Mouse (Mus musculus) thymus, adult 2 months (tissue): ENCODE data around the gene Hpd. TPM values are rescaled to one million over a fixed set of nuclear protein-coding genes. Genes with fewer than 3 reads are reported as not detected.

ENCODE experiments used
- DNase-seq: peaks from one replicate; pipeline ENCODE4 v3.0.0; 2021
- H3K27ac ChIP-seq: fragments of 200-500 bp; 2 replicates; pipeline ENCODE4 v1.5.1; 2012; ENCODE audit warnings: low read length, control low read depth; ENCODE audit not compliant: control insufficient read depth, insufficient read depth
- H3K27me3 ChIP-seq: fragments of 200-500 bp; 2 replicates; pipeline ENCODE4 v1.6.1; 2012; ENCODE audit warnings: mild to moderate bottlenecking, low read length, moderate library complexity, mixed read lengths; ENCODE audit not compliant: control insufficient read depth, insufficient read depth
- H3K36me3 ChIP-seq: fragments of 200-500 bp; 2 replicates; pipeline ENCODE4 v1.6.1; 2012; ENCODE audit warnings: mild to moderate bottlenecking, low read length, moderate library complexity; ENCODE audit not compliant: control insufficient read depth, insufficient read depth
- H3K4me1 ChIP-seq: fragments of 200-500 bp; replicated peaks from 2 replicates; pipeline ENCODE4 v1.6.1; 2012; ENCODE audit warnings: low read length; ENCODE audit not compliant: control insufficient read depth, insufficient read depth
- H3K4me3 ChIP-seq: fragments of 200-500 bp; 2 replicates; pipeline ENCODE4 v1.5.1; 2012; ENCODE audit warnings: mild to moderate bottlenecking, low read length, control low read depth, moderate library complexity; ENCODE audit not compliant: control insufficient read depth, insufficient read depth
- CTCF ChIP-seq: fragments of 200-500 bp; IDR thresholded peaks from 2 replicates; pipeline ENCODE4 v1.5.1; 2012; ENCODE audit warnings: mild to moderate bottlenecking, control low read depth, low read length, moderate library complexity, borderline replicate concordance; ENCODE audit not compliant: control insufficient read depth, poor library complexity, insufficient read depth; ENCODE audit errors: extremely low read depth
- POLR2A ChIP-seq: fragments of 200-500 bp; IDR thresholded peaks from 2 replicates; pipeline ENCODE4 v1.6.1; 2012; ENCODE audit warnings: mild to moderate bottlenecking, low read length, control low read depth, moderate library complexity; ENCODE audit not compliant: control insufficient read depth, poor library complexity, insufficient read depth; ENCODE audit errors: extremely low read depth
- WGBS: fragments of 180-500 bp; shearing (Covaris S2); methylation state at CpG from one replicate; pipeline ENCODE4 v1.1.7; 2018; 5-methylcytosine and 5-hydroxymethylcytosine counted together
- polyA plus RNA-seq: library from polyadenylated mRNA; depleted of rRNA; stranded (reverse); fragments of >200 nt; gene quantifications from 2 replicates; pipeline ENCODE4 v1.2.3, GENCODE M21; 2012

Gene Hpd
- polyA plus RNA-seq, 1 experiment = 1.5 TPM

DNA sequence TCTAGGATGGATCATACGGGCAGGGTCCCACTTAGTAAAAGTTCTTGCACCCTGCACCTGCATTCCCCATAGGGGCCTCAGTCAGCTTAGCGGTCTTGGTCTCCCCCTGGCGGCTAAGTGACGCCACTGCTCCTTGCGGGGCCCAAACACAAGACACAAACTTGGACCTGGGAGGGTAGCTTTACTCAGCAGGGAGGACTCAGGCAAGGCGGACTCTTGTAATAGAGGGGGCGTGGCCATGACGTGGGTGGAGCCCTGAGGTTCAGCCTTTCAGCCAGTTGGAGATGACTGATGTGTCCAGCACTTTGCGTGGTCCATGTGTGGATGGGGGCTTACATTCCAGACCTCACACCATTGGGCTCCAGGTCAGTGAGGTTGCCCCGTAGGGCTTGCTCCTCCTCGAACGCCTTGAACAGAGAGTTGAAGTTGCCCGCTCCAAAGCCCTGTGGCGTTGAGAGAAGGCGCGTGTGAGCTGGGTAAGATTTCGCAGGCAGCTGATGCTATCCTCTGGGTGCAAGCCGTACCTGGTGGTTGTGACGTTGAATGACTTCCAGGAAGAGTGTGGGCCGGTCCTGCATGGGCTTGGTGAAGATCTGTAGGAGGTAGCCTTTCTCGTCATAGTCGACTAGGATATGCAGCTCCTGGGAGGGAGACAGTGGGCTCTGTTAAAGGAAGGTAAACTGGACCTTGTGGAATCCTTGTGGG lies 10.7 kb downstream of the Hpd start:
- no peak overlapping the region for H3K4me3 ChIP-seq

GRCm38 (mm10) chr5:123170365-123170764 lies 12.2 kb downstream of the Hpd start:
- no peak for TF ChIP-seq CTCF
- no peak for TF ChIP-seq POLR2A
- H3K4me3 ChIP-seq = no peak overlapping the region
- no peaks in the 10 kb centered on the region for H3K27me3 ChIP-seq
- no peak for DNase-seq
- H3K36me3 ChIP-seq = peaks cover 16% of the 10 kb centered on the region
- no peak overlapping the region for H3K27ac ChIP-seq
- peaks cover 22% of the 10 kb centered on the region for H3K4me1 ChIP-seq
- WGBS = 95% methylated on average over 9 of the region's 9 CpGs

More for the DNA sequence above, 10.7 kb downstream of the Hpd start:
- WGBS = 38% methylated on average over 22 of the region's 22 CpGs
- no peak overlapping the region for H3K27ac ChIP-seq
- H3K36me3 ChIP-seq = peaks cover 2% of the 10 kb centered on the region
- DNase-seq = peak; percentile 91
- H3K4me1 ChIP-seq = peaks cover 20% of the 10 kb centered on the region
- no peaks in the 10 kb centered on the region for H3K27me3 ChIP-seq
- no peak for TF ChIP-seq POLR2A
- TF ChIP-seq CTCF = peak; percentile 98

- no peak for DNase-seq
- Histone ChIP-seq H3K4me3 (no peak within 1 kb of the TSS), H3K36me3 (peaks cover 21% of the 10 kb centered on the region), H3K4me1 (peaks cover 22% of the 10 kb centered on the region), H3K27me3 (no peaks in the 10 kb centered on the region), H3K27ac (no peak within 1 kb of the TSS)
- 77% methylated on average over 5 of the region's 5 CpGs for WGBS
- TF ChIP-seq POLR2A = no peak
- TF ChIP-seq CTCF = no peak
Measured at GRCm38 (mm10) chr5:123169284-123169683, 13.2 kb downstream of the Hpd start, which contains the start of gene Psmd9. Psmd9 (plus strand) TSS chr5:123169413.

DNA sequence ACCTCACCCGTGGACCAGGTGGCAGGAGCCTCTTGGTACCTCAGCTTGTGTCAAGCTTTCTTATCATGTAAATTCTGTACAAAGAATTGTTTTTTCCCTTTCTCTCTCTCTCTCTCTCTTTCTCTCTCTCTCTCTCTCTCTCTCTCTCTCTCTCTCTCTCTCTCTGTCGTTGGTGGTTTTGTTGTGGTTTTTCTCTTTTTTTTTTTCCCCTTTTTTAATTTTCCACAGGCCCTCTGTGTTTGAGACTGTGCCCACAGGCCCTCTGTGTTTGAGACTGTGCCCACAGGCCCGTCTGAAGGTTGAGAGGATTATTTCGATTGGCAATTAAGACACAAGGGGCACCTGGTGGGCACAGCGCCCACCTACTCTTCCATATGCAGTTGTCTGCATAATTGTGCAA lies 14.9 kb downstream of the Hpd start:
- 9% methylated on average over 5 of the region's 5 CpGs for WGBS

DNA sequence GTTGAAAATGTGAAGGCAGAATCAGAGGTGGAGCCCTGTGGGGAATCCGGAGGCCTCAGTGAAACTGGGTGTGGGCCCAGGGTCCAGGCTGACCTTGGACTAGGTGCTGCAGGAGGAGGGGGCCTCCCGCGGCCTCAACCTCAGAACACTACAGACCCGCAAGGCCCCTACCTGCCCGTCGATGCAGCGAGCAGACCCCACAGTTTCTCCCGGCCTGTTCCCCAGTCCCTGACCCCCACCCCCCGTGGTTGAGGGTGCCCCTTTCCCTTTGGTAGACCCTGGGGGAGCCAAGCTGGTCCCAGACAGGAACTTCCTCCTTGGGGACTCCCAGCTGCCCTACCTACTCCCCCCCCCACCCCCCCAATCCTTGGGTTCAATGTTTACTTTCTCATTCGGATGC lies 16.1 kb downstream of the Hpd start:
- DNase-seq = no peak
- WGBS = 90% methylated on average over 10 of the region's 10 CpGs
- peaks cover 50% of the 10 kb centered on the region for H3K36me3 ChIP-seq
- H3K4me1 ChIP-seq = peaks cover 19% of the 10 kb centered on the region
- H3K4me3 ChIP-seq = no peak overlapping the region
- no peaks in the 10 kb centered on the region for H3K27me3 ChIP-seq
- no peak overlapping the region for H3K27ac ChIP-seq
- no peak for TF ChIP-seq POLR2A
- no peak for TF ChIP-seq CTCF

More for the DNA sequence above, 14.9 kb downstream of the Hpd start:
- no peak for DNase-seq
- TF ChIP-seq CTCF (no peak), POLR2A (no peak)
- Histone ChIP-seq H3K27me3 (no peaks in the 10 kb centered on the region), H3K36me3 (peaks cover 38% of the 10 kb centered on the region), H3K4me3 (no peak overlapping the region), H3K4me1 (peaks cover 22% of the 10 kb centered on the region), H3K27ac (0 out of 2 replicates have a peak overlapping the region, but pooled peaks have one; percentile 29)

DNA sequence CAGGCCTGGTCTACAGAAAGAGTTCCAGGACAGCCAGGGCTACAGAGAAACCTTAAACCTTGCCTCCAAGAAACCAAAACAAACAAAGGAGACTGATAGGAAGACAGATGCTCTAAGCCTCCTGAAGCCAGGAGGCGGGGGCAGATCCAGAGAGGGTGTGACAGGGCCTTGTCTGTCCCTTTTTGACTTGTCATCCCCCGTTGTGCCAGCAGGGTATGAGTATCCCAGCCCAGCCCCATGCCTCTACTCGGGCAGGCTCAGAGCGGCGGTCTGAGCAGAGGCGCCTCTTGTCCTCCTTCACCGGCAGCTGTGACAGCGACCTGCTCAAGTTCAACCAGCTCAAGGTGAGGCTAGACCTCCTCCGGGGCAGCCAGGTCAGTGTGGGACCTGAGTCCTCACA lies 19.6 kb downstream of the Hpd start:
- 96% methylated on average over 9 of the region's 9 CpGs for WGBS
- Histone ChIP-seq H3K36me3 (peaks cover 85% of the 10 kb centered on the region), H3K4me1 (peaks cover 9% of the 10 kb centered on the region), H3K27ac (no peak overlapping the region), H3K4me3 (no peak overlapping the region), H3K27me3 (no peaks in the 10 kb centered on the region)
- no peak for TF ChIP-seq CTCF
- no peak for TF ChIP-seq POLR2A
- no peak for DNase-seq
